Mouse (Mus musculus) stomach, embryonic 16.5 days (tissue): Measurements from ENCODE around the gene Figla. TPM values are rescaled to one million over a fixed set of nuclear protein-coding genes. Genes with fewer than 3 reads are reported as not detected.
"Not testable (repeated sequence)": the region's sequence is repeated elsewhere in the genome, so short reads cannot be mapped to it uniquely, and the experiment has no call there.

Experiments used
- ATAC-seq: fragments of 200-750 bp; cut with Nextera tagmentation; 2 replicates; pipeline ENCODE4 v1.8.0; 2017; ENCODE audit warnings: moderate number of reproducible peaks, moderate TSS enrichment; ENCODE audit not compliant: insufficient read depth, low FRiP score
- H3K27ac ChIP-seq: fragments of 300-500 bp; sonication (generic); 2 replicates; pipeline ENCODE4 v1.5.1; 2014; ENCODE audit warnings: low read length
- H3K27me3 ChIP-seq: fragments of 300-500 bp; sonication (generic); 2 replicates; pipeline ENCODE4 v1.6.1; 2014; ENCODE audit warnings: low read length, control low read depth, mixed read lengths; ENCODE audit not compliant: control insufficient read depth, insufficient read depth
- H3K36me3 ChIP-seq: fragments of 300-500 bp; sonication (generic); 2 replicates; pipeline ENCODE4 v1.6.1; 2014; ENCODE audit warnings: low read length; ENCODE audit not compliant: control insufficient read depth, insufficient read depth
- H3K4me1 ChIP-seq: fragments of 300-500 bp; sonication (generic); 2 replicates; pipeline ENCODE4 v1.6.1; 2014; ENCODE audit warnings: low read length, control low read depth, mixed read lengths; ENCODE audit not compliant: control insufficient read depth, insufficient read depth
- H3K4me2 ChIP-seq: fragments of 300-500 bp; sonication (generic); 2 replicates; pipeline ENCODE4 v1.6.1; 2014; ENCODE audit warnings: low read depth, low read length, mixed read lengths
- H3K4me3 ChIP-seq: fragments of 300-500 bp; sonication (generic); replicated peaks from 2 replicates; pipeline ENCODE4 v1.5.1; 2014; ENCODE audit warnings: mild to moderate bottlenecking, low read length
- H3K9ac ChIP-seq: fragments of 300-500 bp; sonication (generic); 2 replicates; pipeline ENCODE4 v1.6.1; 2014; ENCODE audit warnings: low read length
- H3K9me3 ChIP-seq: fragments of 300-500 bp; sonication (generic); replicated peaks from 2 replicates; pipeline ENCODE4 v1.6.1; 2016; ENCODE audit warnings: low read length, control low read depth; ENCODE audit not compliant: control insufficient read depth
- WGBS: fragments of 180-500 bp; shearing (Covaris S2); extraction: QIAGEN DNeasy Blood & Tissue Kit; methylation state at CpG from one replicate; pipeline ENCODE4 v1.1.7; 2014; 5-methylcytosine and 5-hydroxymethylcytosine counted together
- polyA plus RNA-seq: library from polyadenylated mRNA; unstranded; fragments of >200 nt; fragmentation: Nextera tagmentation; extraction: Ambion mirVana; gene quantifications from 2 replicates; pipeline ENCODE4 v1.2.1, GENCODE M21; 2015

Gene Figla
- not detected in 2 replicates for polyA plus RNA-seq

DNA sequence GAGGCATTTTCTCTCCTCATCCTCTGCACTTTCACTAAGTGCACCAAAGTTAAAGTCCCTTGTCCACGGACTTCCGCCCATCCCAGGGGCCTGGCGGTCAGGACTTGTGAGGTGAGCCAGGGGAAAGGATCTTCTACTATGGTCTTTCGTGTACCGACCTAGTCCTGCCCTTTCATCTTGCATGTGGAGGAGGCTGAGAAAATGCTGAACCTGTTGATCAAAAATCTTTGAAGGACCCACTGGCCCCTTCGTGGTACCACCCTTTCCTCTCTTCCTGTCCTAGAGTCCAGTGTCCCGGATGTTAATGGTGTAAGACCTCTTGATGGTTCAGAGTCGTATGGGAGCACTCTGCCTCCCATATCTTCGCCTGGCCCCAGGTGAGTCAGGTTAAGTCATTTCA lies at the start of gene Figla:
Gene Figla (plus strand): TSS at position 301 of the 400 bp plus-strand sequence.
- H3K4me3 ChIP-seq: no peak within 1 kb of the TSS
- H3K9me3 ChIP-seq: no peaks in the 10 kb centered on the region
- H3K4me2 ChIP-seq: no peak within 1 kb of the TSS
- 79% methylated on average over 9 of the region's 9 CpGs for WGBS
- no peak within 1 kb of the TSS for H3K27ac ChIP-seq
- no peak within 1 kb of the TSS for H3K9ac ChIP-seq
- H3K27me3 ChIP-seq: no peaks in the 10 kb centered on the region
- no peaks in the 10 kb centered on the region for H3K4me1 ChIP-seq
- ATAC-seq: no peak
- H3K36me3 ChIP-seq: no peaks in the 10 kb centered on the region

GRCm38 (mm10) chr6:85966686-85967085 lies 49.3 kb upstream of the Figla start:
- WGBS: 69% methylated on average over 4 of the region's 4 CpGs
- H3K36me3 ChIP-seq: no peaks in the 10 kb centered on the region
- H3K9me3 ChIP-seq: no peaks in the 10 kb centered on the region
- no peaks in the 10 kb centered on the region for H3K27me3 ChIP-seq
- no peaks in the 10 kb centered on the region; the same call in 1 of the 2 replicates for H3K4me1 ChIP-seq
- H3K4me2 ChIP-seq: no peak overlapping the region
- H3K27ac ChIP-seq: no peak overlapping the region
- no peak overlapping the region for H3K9ac ChIP-seq
- no peak overlapping the region for H3K4me3 ChIP-seq
- no peak for ATAC-seq

- ATAC-seq: no peak
- H3K36me3 ChIP-seq: no peaks in the 10 kb centered on the region
- no peaks in the 10 kb centered on the region for H3K9me3 ChIP-seq
- H3K27ac ChIP-seq: no peak overlapping the region
- no peak overlapping the region for H3K4me3 ChIP-seq
- no peaks in the 10 kb centered on the region; the same call in 1 of the 2 replicates for H3K4me1 ChIP-seq
- no peak overlapping the region for H3K9ac ChIP-seq
- no peaks in the 10 kb centered on the region for H3K27me3 ChIP-seq
- H3K4me2 ChIP-seq: no peak overlapping the region
- 55% methylated on average over 2 of the region's 2 CpGs for WGBS
Measured at GRCm38 (mm10) chr6:85969889-85970288, 46.1 kb upstream of the Figla start.

GRCm38 (mm10) chr6:85972699-85973098 lies 43.3 kb upstream of the Figla start:
- Histone ChIP-seq H3K4me2 (no peak overlapping the region), H3K9ac (no peak overlapping the region), H3K27me3 (no peaks in the 10 kb centered on the region), H3K4me3 (no peak overlapping the region), H3K4me1 (no peaks in the 10 kb centered on the region; the same call in 1 of the 2 replicates), H3K27ac (peak overlapping the region; percentile 84), H3K36me3 (no peaks in the 10 kb centered on the region), H3K9me3 (no peaks in the 10 kb centered on the region)
- ATAC-seq: peak; percentile 50; the same call in 1 of the 2 replicates
- WGBS: 46% methylated on average over 3 of the region's 3 CpGs

- Histone ChIP-seq H3K27ac (peak overlapping the region; percentile 84), H3K4me2 (no peak overlapping the region), H3K36me3 (no peaks in the 10 kb centered on the region), H3K4me3 (no peak overlapping the region), H3K4me1 (no peaks in the 10 kb centered on the region; the same call in 1 of the 2 replicates), H3K27me3 (no peaks in the 10 kb centered on the region), H3K9me3 (no peaks in the 10 kb centered on the region), H3K9ac (no peak overlapping the region)
- ATAC-seq: peak; percentile 46
- 56% methylated on average over 3 of the region's 3 CpGs for WGBS
Measured at GRCm38 (mm10) chr6:85973336-85973735, 42.6 kb upstream of the Figla start.

- H3K4me2 ChIP-seq: no peak overlapping the region
- no peaks in the 10 kb centered on the region for H3K9me3 ChIP-seq
- H3K9ac ChIP-seq: no peak overlapping the region
- H3K4me3 ChIP-seq: no peak overlapping the region
- no peak overlapping the region for H3K27ac ChIP-seq
- no peaks in the 10 kb centered on the region; the same call in 1 of the 2 replicates for H3K4me1 ChIP-seq
- no peaks in the 10 kb centered on the region for H3K27me3 ChIP-seq
- H3K36me3 ChIP-seq: no peaks in the 10 kb centered on the region
- ATAC-seq: no peak
- WGBS: 58% methylated on average over 10 of the region's 10 CpGs
Measured at GRCm38 (mm10) chr6:85974941-85975617, 40.9 kb upstream of the Figla start.

DNA sequence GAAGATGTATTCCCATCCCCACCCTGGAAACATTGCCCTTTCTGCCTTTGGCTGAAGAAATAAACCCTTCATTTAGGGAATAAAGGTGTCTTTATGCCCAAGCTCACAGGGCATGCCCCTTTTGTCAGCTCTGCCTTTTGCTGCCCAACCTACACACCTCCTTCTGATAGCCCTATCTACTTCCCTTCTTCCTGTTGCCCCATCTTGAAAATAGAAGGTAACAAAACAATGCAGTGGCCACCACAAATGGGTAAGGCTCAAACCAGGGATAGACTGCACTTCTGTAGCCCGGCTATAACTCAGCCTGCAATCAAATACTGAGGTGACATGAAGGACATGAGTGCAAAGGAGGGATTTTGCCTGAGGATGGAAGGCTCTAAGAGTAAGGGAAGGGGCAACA lies 40.2 kb upstream of the Figla start:
- Histone ChIP-seq H3K4me1 (no peaks in the 10 kb centered on the region; the same call in 1 of the 2 replicates), H3K9ac (no peak overlapping the region), H3K9me3 (no peaks in the 10 kb centered on the region), H3K27me3 (no peaks in the 10 kb centered on the region), H3K4me3 (no peak overlapping the region), H3K4me2 (no peak overlapping the region), H3K36me3 (no peaks in the 10 kb centered on the region), H3K27ac (no peak overlapping the region)
- ATAC-seq: no peak
- WGBS: 84% methylated on average over 1 of the region's 1 CpGs

DNA sequence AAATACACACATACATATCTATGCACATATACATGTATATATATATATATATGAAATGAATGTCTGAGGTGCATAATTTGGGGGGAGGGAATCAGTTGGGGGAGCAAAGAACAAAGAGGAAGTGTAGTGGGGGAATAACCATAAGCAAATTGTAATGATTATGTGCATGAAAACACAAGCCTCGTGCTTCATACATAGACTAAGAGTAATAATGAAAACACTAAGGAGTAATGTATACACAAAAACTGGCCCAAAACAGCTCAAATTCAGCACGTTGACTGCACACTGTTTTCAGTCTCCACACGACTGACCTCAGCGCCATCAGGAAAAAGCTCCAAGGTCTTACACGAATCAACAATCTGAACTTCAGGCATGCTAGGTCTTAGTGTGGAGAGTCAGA lies 39.7 kb upstream of the Figla start:
- ATAC-seq: no peak
- Histone ChIP-seq H3K9ac (no peak overlapping the region), H3K4me2 (no peak overlapping the region), H3K27me3 (no peaks in the 10 kb centered on the region), H3K27ac (no peak overlapping the region), H3K4me3 (no peak overlapping the region), H3K4me1 (no peaks in the 10 kb centered on the region; the same call in 1 of the 2 replicates), H3K36me3 (no peaks in the 10 kb centered on the region), H3K9me3 (no peaks in the 10 kb centered on the region)
- 74% methylated on average over 5 of the region's 5 CpGs for WGBS

DNA sequence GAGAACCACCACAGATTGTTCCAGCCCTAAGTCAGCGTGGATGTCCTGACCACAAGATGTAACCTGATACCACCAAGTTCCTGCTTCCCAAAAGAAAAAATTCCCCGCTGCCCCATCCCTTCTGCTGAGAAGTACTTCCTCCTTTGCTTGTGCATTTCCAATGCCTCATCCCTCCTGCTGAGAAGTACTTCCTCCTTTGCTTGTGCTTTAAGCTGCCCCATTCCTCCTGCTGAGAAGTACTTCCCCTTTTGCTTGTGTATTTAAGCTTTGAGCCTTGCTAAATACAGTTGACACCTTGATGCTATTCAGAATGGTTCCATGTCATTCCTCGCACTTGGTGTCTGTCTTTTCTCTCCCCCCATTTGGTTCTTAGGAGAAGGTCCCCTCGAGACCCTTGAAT lies 37.2 kb upstream of the Figla start:
- not testable (repeated sequence) for H3K9ac ChIP-seq, H3K4me1 ChIP-seq, H3K27ac ChIP-seq, H3K4me3 ChIP-seq, H3K36me3 ChIP-seq, ATAC-seq, H3K27me3 ChIP-seq, H3K4me2 ChIP-seq, H3K9me3 ChIP-seq
- WGBS: 79% methylated on average over 4 of the region's 4 CpGs
